Mouse (Mus musculus) testis, adult 10 weeks (tissue): ENCODE data around the gene Thumpd1. TPM values are rescaled to one million over a fixed set of nuclear protein-coding genes. Genes with fewer than 3 reads are reported as not detected.

Source experiments
- polyA plus RNA-seq: library from polyadenylated mRNA; stranded (reverse); fragments of 350-450 nt; fragmentation: Illumina TruSeq; extraction: RNeasy Lipid Tissue Mini Kit (QIAGEN cat#74804); gene quantifications from one replicate; pipeline ENCODE4 v1.2.3, GENCODE M21; 2014; ENCODE audit warnings: low read depth, low replicate concordance

The Thumpd1 gene
- 39.0 TPM for polyA plus RNA-seq

GRCm38 (mm10) chr7:119720253-119720946, at the start of gene Thumpd1:
Gene Thumpd1, minus strand, starts transcription at chr7:119720798.

GRCm38 (mm10) chr7:119760527-119760951, 39.9 kb upstream of the Thumpd1 start, which contains the start of gene Acsm3:
Gene Acsm3, plus strand, starts transcription at chr7:119760923.

DNA sequence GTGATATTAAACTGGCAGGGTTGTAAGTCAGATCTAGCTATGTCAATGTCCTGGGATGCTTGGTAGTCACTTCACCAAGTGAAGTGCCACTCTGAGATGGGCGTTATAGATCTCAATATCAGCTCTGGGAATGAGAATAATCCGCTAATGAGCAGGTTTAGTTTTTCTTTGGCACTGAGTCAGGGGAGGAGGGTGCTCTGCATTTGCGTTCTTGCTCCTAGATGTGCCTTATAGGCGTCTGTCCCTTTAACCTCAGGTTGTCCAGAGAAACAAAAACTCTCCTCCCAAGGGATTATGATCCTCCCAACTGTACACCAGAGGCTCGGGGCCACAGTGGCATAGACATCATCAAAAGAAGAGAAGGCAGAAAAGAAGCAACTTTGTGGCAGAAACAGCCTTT, 30.9 kb downstream of the Thumpd1 start, which contains the start of gene Acsm4:
Gene Acsm4 (plus strand): TSS at position 301 of the 400 bp plus-strand sequence.

Other genes with a start within 250 kb of the Thumpd1 start
- gene Umod, start 241.5 kb downstream of the Thumpd1 start, polyA plus RNA-seq, result 0.28 TPM
- gene Acsm5, start 201.3 kb downstream of the Thumpd1 start, polyA plus RNA-seq, result 0.34 TPM
- 321 TPM for gene Pdilt, start 197.3 kb downstream of the Thumpd1 start, polyA plus RNA-seq
- gene Acsm2, start 166.5 kb downstream of the Thumpd1 start, polyA plus RNA-seq, result 0.10 TPM
- not detected for gene Acsm1, start 113.8 kb downstream of the Thumpd1 start, polyA plus RNA-seq
- gene Acsm4, start 30.8 kb downstream of the Thumpd1 start, polyA plus RNA-seq, result not detected
- gene Acsm3, start 40.1 kb upstream of the Thumpd1 start, polyA plus RNA-seq, result 3.2 TPM
- gene Rexo5, start 73.2 kb upstream of the Thumpd1 start, polyA plus RNA-seq, result 257 TPM
- gene Eri2, start 73.3 kb upstream of the Thumpd1 start, polyA plus RNA-seq, result 26.7 TPM
- gene Lyrm1, start 175.1 kb upstream of the Thumpd1 start, polyA plus RNA-seq, result 85.5 TPM
- 48.2 TPM for gene Dcun1d3, start 175.5 kb upstream of the Thumpd1 start, polyA plus RNA-seq